Mouse (Mus musculus) cortical plate, adult 2 months (tissue): ENCODE measurements around the gene Prmt3. TPM values are rescaled to one million over a fixed set of nuclear protein-coding genes. Genes with fewer than 3 reads are reported as not detected.

Experiments
- H3K27ac ChIP-seq: fragments of 200-500 bp; 2 replicates; pipeline ENCODE4 v1.5.1; 2012; ENCODE audit warnings: low read length, control low read depth, inconsistent platforms; ENCODE audit not compliant: insufficient read depth
- H3K4me1 ChIP-seq: fragments of 200-500 bp; 2 replicates; pipeline ENCODE4 v1.6.1; 2011; ENCODE audit warnings: low read length; ENCODE audit not compliant: control insufficient read depth, insufficient read depth
- H3K4me3 ChIP-seq: fragments of 200-500 bp; 2 replicates; pipeline ENCODE4 v1.5.1; 2011; ENCODE audit warnings: mild to moderate bottlenecking, low read length, control low read depth; ENCODE audit not compliant: insufficient read depth
- CTCF ChIP-seq: fragments of 200-500 bp; IDR thresholded peaks from 2 replicates; pipeline ENCODE4 v1.5.1; 2011; ENCODE audit warnings: mild to moderate bottlenecking, control low read depth, low read length; ENCODE audit not compliant: insufficient read depth; ENCODE audit errors: extremely low read depth
- POLR2A ChIP-seq: fragments of 200-500 bp; IDR thresholded peaks from 2 replicates; pipeline ENCODE4 v1.6.1; 2011; ENCODE audit warnings: mild to moderate bottlenecking, low read length, control low read depth; ENCODE audit not compliant: insufficient read depth; ENCODE audit errors: extremely low read depth
- polyA plus RNA-seq: library from polyadenylated mRNA; depleted of rRNA; stranded (reverse); fragments of >200 nt; gene quantifications from 2 replicates; pipeline ENCODE4 v1.2.3, GENCODE M21; 2012; rRNA removed

The Prmt3 gene
- polyA plus RNA-seq, 1 experiment, result 28.0 TPM

DNA sequence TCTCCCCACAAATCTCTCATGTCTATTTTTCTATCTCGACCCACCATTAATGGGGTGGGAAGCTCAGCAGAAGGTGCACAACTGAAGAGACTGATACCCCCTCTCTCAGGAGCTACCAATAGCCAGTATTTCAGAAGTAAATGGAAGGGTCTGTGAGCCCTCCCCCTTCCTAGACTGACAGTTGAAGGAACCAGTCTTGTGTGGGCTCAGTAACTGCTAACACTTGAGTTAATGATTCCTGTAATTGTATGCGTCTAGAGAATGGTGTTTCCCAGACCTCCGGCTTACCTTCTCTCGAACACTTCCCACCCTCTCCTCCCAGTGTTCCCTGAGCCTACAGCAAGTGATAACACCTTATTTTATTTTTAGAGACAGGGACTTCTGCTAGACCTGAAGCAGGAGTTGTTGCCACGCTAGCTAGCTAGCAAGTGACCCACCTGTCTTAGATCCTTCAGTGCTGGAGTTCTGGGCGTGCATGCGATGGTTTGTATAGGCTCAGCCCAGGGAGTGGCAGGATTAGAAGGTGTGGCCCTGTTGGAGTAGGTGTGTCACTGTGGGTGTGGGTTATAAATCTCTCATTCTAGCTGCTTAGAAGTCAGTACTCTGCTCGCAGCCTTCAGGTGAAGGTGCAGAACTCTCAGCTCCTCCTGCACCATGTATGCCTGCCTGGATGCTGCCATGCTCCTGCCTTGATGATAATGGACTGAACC is 102.0 kb downstream of the Prmt3 start:
- H3K27ac ChIP-seq, result no peak overlapping the region
- TF ChIP-seq POLR2A (no peak), CTCF (no peak)
- H3K4me1 ChIP-seq, result 0 out of 2 replicates have a peak, but pooled peaks cover 5% of the 10 kb centered on the region
- no peak overlapping the region for H3K4me3 ChIP-seq

DNA sequence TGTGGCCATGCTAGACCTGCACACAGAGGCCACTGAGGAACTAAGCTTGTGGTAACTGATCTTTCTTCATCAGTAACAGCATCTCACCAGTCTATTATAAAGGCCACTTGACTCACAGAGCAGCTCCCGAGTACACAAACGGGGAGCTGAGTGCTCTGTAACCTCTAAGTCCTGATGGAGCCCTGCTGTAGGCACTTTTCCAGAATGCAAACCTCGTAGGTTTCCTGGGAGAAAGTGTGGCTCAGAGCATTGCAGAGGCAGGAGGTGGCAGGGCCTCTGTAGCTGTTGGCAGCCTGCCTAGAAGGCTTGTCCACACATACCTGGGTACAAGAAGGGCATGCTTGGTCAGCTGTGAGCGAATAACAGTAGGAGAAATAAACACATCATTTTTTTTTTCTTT is 104.1 kb downstream of the Prmt3 start:
- Histone ChIP-seq H3K4me3 (no peak overlapping the region), H3K4me1 (0 out of 2 replicates have a peak, but pooled peaks cover 5% of the 10 kb centered on the region), H3K27ac (no peak overlapping the region)
- TF ChIP-seq CTCF, result no peak
- no peak for TF ChIP-seq POLR2A

DNA sequence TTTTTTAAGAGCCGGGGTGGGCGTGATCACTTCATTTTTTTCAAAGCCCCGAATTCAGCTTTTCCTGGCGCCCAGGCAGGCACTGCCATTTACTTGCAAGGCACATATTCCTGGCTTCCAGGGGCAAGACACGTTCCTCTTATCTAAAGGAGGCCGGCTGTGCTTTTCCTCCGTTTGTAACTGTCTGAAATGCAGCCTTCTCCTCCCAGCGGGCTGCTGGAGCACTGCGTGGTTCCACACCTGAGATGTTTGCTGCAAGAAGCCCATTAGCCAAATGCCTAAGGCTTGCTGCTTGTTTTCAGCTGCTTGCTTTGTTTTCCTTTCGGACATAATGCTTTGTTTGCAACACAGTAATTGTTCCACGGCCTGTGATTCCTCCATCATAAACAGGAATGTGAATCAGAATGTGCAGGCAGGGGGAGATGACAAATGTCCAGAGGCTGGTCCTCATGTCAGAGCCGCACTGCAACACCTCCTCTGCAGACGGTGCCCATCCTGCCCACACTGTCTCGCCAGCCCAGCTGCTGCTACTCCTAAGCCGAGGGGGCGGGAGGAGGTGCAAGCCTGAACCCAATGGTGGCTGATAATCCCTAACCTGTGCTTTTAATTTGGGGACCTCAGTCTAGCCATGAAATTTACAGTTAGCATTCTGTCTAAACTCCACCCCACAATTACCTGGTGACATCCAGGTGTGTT is 104.7 kb downstream of the Prmt3 start:
- H3K27ac ChIP-seq, result no peak overlapping the region

DNA sequence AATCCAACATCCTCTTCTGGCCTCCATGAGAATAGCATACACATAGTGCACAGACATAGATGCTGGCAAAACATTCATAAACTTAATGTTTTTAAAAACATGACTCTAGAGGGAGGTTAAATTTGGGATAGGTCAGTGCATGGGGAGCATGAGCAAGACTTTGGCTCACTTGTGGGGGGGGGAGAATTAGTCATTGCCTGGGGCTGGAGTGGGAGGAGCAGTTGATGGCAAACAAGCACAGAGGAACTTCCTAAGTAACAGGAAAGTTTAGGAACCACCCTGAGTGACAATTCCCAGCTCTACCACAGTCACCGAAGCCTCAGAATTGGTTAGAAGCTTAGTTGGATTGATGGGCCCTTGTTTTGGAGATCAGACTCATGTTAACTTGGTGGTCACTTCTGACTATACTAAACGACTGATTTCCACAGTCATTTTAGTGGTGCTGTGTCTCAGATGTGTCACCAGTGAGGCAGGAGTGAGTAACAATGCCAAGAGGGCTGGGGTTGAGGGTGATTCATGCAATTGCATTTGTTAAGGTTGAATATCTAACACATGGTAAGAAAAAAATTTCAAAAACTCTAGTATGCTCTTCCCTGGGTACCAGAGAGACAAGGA is 109.7 kb downstream of the Prmt3 start:
- no peak overlapping the region for H3K27ac ChIP-seq
- no peak for TF ChIP-seq CTCF
- no peak for TF ChIP-seq POLR2A
- H3K4me3 ChIP-seq, result no peak overlapping the region
- 0 out of 2 replicates have a peak, but pooled peaks cover 2% of the 10 kb centered on the region for H3K4me1 ChIP-seq

More for the DNA sequence above, 104.7 kb downstream of the Prmt3 start:
- Histone ChIP-seq H3K4me3 (no peak overlapping the region), H3K4me1 (0 out of 2 replicates have a peak, but pooled peaks cover 5% of the 10 kb centered on the region)
- TF ChIP-seq POLR2A, result no peak
- no peak for TF ChIP-seq CTCF

DNA sequence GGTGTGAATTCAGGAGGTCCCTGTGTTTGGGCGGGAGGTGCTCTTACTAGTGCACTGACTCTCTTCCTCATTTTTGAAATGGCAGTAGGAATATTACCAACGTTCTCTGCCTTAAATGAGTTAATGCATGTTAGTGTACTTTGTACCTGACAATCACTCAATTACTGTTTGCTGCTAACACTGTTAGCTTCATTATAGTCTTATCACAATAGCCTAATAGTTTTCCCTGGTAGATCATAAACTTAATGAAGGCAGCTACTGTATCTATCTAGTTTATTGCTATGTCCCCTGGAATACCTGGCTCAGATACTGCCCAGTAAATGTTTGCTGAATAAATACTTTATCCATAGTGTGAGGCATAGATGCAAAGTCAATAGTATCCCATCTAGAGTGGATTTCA is 116.6 kb downstream of the Prmt3 start:
- TF ChIP-seq CTCF (no peak), POLR2A (no peak)
- no peak overlapping the region for H3K4me3 ChIP-seq
- no peaks in the 10 kb centered on the region for H3K4me1 ChIP-seq
- H3K27ac ChIP-seq, result no peak overlapping the region

DNA sequence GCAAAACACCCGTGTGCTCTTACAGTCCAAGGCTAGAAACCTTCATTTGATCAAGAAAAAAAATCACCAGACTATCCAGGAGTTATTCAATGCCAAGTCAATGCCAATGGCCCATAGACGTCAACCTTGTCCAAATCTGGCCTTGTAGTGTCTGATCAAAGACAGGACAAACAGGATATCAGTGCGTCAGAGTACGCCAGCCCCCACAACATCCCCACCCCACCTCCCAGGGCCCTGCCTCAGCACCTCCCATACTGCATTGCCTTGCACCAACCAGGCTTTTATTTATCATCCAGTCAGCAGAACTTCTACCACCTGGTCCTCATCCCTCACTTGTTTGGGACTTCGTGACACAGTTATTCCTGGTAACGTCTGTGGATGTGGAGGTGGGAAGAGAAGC is 117.2 kb downstream of the Prmt3 start:
- no peak for TF ChIP-seq CTCF
- TF ChIP-seq POLR2A, result no peak

DNA sequence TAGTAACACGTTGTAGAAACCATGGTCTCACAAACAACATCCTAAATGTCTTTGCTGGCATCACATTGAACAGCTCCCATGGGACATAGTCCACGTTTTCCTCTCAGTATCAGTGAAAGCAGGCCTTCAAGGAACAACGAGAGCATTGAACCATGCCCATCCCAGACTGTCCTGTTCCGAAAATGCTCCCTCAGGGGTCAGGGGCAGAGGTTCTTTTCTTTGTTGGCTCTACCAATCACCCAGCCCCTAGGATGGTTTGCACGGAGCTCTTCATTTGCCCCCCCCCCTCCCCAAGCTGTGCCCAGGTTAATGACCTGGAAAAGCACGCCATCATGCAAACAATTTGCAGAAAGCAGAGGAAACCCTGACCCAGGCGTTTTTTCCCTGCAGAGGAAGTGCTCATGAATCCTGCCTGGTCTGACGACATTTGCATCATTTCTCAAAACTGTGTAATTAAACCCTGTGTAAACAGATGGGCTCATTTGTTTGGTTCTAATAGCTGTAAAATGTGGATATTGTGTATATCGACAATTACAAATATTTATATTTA is 123.9 kb downstream of the Prmt3 start:
- TF ChIP-seq CTCF (no peak), POLR2A (no peak)
- no peak overlapping the region for H3K4me3 ChIP-seq
- H3K4me1 ChIP-seq, result no peaks in the 10 kb centered on the region
- no peak overlapping the region for H3K27ac ChIP-seq

More for the DNA sequence above, 117.2 kb downstream of the Prmt3 start:
- H3K27ac ChIP-seq, result no peak overlapping the region
- H3K4me1 ChIP-seq, result no peaks in the 10 kb centered on the region
- no peak overlapping the region for H3K4me3 ChIP-seq

DNA sequence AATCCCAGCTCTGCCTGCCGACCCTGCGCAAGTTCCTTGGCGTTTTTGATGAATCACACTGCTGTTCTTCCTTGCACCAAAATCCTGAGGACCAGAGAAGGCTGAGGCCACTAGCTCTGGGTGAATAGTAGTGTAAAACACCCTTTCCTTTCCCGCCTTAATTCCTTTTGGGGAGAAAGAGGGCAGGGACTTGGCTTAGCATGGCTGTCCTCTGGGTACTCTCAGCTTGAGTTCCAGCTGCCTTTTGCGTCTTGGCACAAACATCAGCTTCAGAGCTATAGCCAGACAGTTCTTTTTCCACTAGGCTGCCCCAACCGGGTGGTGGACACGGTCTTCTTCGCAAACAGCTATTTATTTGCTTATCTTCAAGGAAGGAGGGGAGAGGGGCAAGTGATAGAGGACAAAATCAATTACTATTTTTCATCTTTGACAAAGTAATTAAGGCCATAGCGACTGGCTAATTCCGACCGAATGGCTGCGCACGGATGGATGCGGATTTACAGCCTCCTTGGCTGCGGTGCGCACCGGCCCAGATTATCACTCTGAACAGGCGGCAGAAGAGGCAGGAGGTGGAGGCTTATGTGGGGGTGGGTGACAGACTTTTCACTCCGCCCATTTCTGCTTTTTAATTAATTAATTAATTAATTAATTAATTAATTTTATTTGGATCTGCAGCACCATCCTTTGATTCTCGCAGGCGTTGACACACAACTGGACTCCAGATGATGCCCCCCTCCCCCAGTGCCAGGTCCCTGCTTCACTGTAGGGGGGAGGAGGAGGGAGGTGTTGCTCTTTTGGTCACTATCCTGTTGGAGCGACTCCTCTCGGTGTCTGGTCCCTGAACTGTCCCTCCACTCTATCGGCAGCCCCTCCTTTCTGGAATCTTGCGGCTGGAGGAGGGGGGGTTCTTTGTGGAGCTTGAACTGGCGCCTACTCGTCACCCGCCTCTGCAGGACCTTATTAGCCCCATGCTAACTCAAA is 129.3 kb downstream of the Prmt3 start:
- TF ChIP-seq CTCF (no peak), POLR2A (no peak)
- Histone ChIP-seq H3K4me3 (no peak overlapping the region), H3K27ac (no peak overlapping the region), H3K4me1 (no peaks in the 10 kb centered on the region)

Other genes with a start within 250 kb of the Prmt3 start
- not detected in 2 replicates for gene Dbx1, start 141.5 kb upstream of the Prmt3 start, polyA plus RNA-seq
- 15.8 and 16.3 TPM in 2 replicates for gene Htatip2, start 19.2 kb upstream of the Prmt3 start, polyA plus RNA-seq
- gene Slc6a5, start 131.8 kb downstream of the Prmt3 start, polyA plus RNA-seq, result 0.04 and 0.06 TPM in 2 replicates
- gene Nell1, start 196.5 kb downstream of the Prmt3 start, polyA plus RNA-seq, result 27.7 and 28.8 TPM in 2 replicates